ENCODE assay signal across 8 mouse cellular contexts in the genomic region with DNA sequence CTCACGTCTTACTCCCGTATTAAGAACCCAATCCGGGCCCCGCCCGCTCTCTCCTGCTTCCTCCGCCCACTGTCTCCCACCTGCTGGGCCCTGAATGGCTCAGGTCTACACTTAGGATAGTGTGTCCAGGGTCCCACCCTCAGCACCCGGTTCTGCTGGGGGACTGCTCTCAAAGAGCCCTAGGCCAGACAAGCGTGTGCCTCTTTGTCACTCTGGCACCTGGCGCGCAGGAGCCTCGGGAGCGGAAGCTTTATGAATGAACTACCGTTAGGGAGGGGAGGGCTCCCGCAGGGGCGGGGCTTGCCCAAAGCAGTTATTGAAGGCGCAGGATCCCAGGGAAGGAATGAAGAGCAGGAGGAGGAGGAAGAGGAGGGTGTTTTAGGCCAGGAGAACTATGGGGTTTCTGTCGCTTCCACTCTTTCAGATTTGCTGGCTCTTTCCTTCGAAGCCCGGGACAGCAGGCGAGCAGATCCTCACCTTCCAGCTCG. TPM values are rescaled to one million over a fixed set of nuclear protein-coding genes. Genes with fewer than 3 reads are reported as not detected.
DNase-seq lines count a peak whose midpoint lies in the region; ATAC-seq and TF ChIP-seq lines count a peak whose summit lies in the region.

No protein-coding gene starts in this region.

- TF ChIP-seq POLR2A in cortical plate, adult 2 months (IDR thresholded peaks at IDR 0.05; ENCODE audit: extremely low read depth, insufficient read depth, low read length) = peak; percentile 62
- TF ChIP-seq POLR2A in kidney, adult 2 months (IDR thresholded peaks at IDR 0.05; ENCODE audit: low read depth, low read length) = no peak
- TF ChIP-seq POLR2A in limb, embryonic 14.5 days (IDR thresholded peaks at IDR 0.05; ENCODE audit: borderline replicate concordance, extremely low read depth, insufficient read depth, insufficient read length) = no peak
- TF ChIP-seq POLR2A in spleen, adult 2 months (IDR thresholded peaks at IDR 0.05; ENCODE audit: low read depth, low read length) = no peak

- H3K9ac ChIP-seq in limb, embryonic 14.5 days (ENCODE audit: low read depth, low read length, severe bottlenecking) = peak overlapping the region; percentile 97
- H3K9ac ChIP-seq in midbrain, embryonic 15.5 days = peak overlapping the region; percentile 68

- H3K27me3 ChIP-seq in erythroblast, embryonic 14.5 days (ENCODE audit: control insufficient read depth) = peaks cover 24% of the 10 kb centered on the region
- H3K27me3 ChIP-seq in kidney, adult 2 months (replicated peaks; ENCODE audit: control insufficient read depth, insufficient read depth, low read length) = no peaks in the 10 kb centered on the region
- H3K27me3 ChIP-seq in limb, embryonic 14.5 days (ENCODE audit: control insufficient read depth, insufficient read depth, low read length) = no peaks in the 10 kb centered on the region
- H3K27me3 ChIP-seq in midbrain, embryonic 15.5 days (replicated peaks) = no peaks in the 10 kb centered on the region
- H3K27me3 ChIP-seq in spleen, adult 2 months (ENCODE audit: control insufficient read depth, insufficient read depth, low read length) = no peaks in the 10 kb centered on the region; the same call in 1 of the 2 replicates

- H3K4me1 ChIP-seq in erythroblast, embryonic 14.5 days (ENCODE audit: control insufficient read depth) = peaks cover 20% of the 10 kb centered on the region
- H3K4me1 ChIP-seq in cortical plate, adult 2 months (ENCODE audit: control insufficient read depth, insufficient read depth, low read length) = 0 out of 2 replicates have a peak, but pooled peaks cover 2% of the 10 kb centered on the region
- no peaks in the 10 kb centered on the region; the same call in 1 of the 2 replicates for H3K4me1 ChIP-seq in kidney, adult 2 months (ENCODE audit: control insufficient read depth, insufficient read depth, low read length)
- peaks cover 11% of the 10 kb centered on the region; the same call in 1 of the 2 replicates for H3K4me1 ChIP-seq in limb, embryonic 14.5 days (ENCODE audit: control insufficient read depth, insufficient read depth, low read length)
- H3K4me1 ChIP-seq in midbrain, embryonic 15.5 days = peaks cover 22% of the 10 kb centered on the region
- H3K4me1 ChIP-seq in spleen, adult 2 months (ENCODE audit: control insufficient read depth, insufficient read depth, insufficient read length) = peaks cover 5% of the 10 kb centered on the region

- no peaks in the 10 kb centered on the region for H3K9me3 ChIP-seq in erythroblast, embryonic 14.5 days (ENCODE audit: control insufficient read depth, low read length)
- no peaks in the 10 kb centered on the region for H3K9me3 ChIP-seq in limb, embryonic 14.5 days (ENCODE audit: control insufficient read depth, low read length)
- H3K9me3 ChIP-seq in midbrain, embryonic 15.5 days = no peaks in the 10 kb centered on the region

- DNase-seq in gastrocnemius, postnatal 25 days = peak; percentile 13
- DNase-seq in kidney, adult 2 months = peak; percentile 75
- peak; percentile 71 for DNase-seq in limb, embryonic 14.5 days (ENCODE audit: low spot score)
- peak in 1 of 2 experiments; percentile 57 for DNase-seq in spleen, adult 2 months (ENCODE audit: low read depth in 1 of 2, low spot score in 2 of 2)

- WGBS in kidney, adult 2 months = 1% methylated on average over 21 of the region's 21 CpGs
- 1% methylated on average over 21 of the region's 21 CpGs for WGBS in limb, embryonic 14.5 days
- WGBS in midbrain, embryonic 15.5 days = under 1% methylated on average over 21 of the region's 21 CpGs
- WGBS in spleen, adult 2 months = under 1% methylated on average over 21 of the region's 21 CpGs

- peaks cover 25% of the 10 kb centered on the region for H3K36me3 ChIP-seq in erythroblast, embryonic 14.5 days (ENCODE audit: control insufficient read depth)
- H3K36me3 ChIP-seq in kidney, adult 2 months (ENCODE audit: control insufficient read depth, insufficient read depth, low read length) = peaks cover 2% of the 10 kb centered on the region
- H3K36me3 ChIP-seq in limb, embryonic 14.5 days (ENCODE audit: control insufficient read depth, insufficient read depth, low read length) = peaks cover 42% of the 10 kb centered on the region
- H3K36me3 ChIP-seq in midbrain, embryonic 15.5 days (replicated peaks) = peaks cover 13% of the 10 kb centered on the region; the same call in 1 of the 2 replicates
- peaks cover 8% of the 10 kb centered on the region for H3K36me3 ChIP-seq in spleen, adult 2 months (ENCODE audit: control insufficient read depth, insufficient read depth, low read length)

- peak overlapping the region; percentile 71 for H3K4me3 ChIP-seq in erythroblast, embryonic 14.5 days (replicated peaks)
- H3K4me3 ChIP-seq in cortical plate, adult 2 months (ENCODE audit: insufficient read depth, low read length) = peak overlapping the region; percentile 80
- peak overlapping the region; percentile 87 for H3K4me3 ChIP-seq in kidney, adult 2 months (ENCODE audit: insufficient read depth, low read depth, low read length)
- H3K4me3 ChIP-seq in limb, embryonic 14.5 days (replicated peaks; ENCODE audit: low read length) = peak overlapping the region; percentile 93
- H3K4me3 ChIP-seq in midbrain, embryonic 15.5 days = peak overlapping the region; percentile 51
- H3K4me3 ChIP-seq in spleen, adult 2 months (ENCODE audit: extremely low read depth, insufficient read depth, insufficient read length) = peak overlapping the region; percentile 77

- H3K27ac ChIP-seq in cortical plate, adult 2 months (ENCODE audit: insufficient read depth, low read length) = no peak overlapping the region
- H3K27ac ChIP-seq in kidney, adult 2 months (ENCODE audit: insufficient read depth, low read depth, low read length) = peak overlapping the region; percentile 51
- H3K27ac ChIP-seq in limb, embryonic 14.5 days (replicated peaks; ENCODE audit: low read depth, low read length) = peak overlapping the region; percentile 94
- H3K27ac ChIP-seq in midbrain, embryonic 15.5 days = peak overlapping the region; percentile 88
- H3K27ac ChIP-seq in spleen, adult 2 months (ENCODE audit: insufficient read depth, low read length) = peak overlapping the region; percentile 44; the same call in 1 of the 2 replicates

- peak overlapping the region; percentile 82 for H3K4me2 ChIP-seq in limb, embryonic 14.5 days (replicated peaks; ENCODE audit: low read depth, low read length, severe bottlenecking)
- peak overlapping the region; percentile 83 for H3K4me2 ChIP-seq in midbrain, embryonic 15.5 days

- ATAC-seq in erythroblast, adult 5-6 weeks (replicated peaks; ENCODE audit: low FRiP score, poor library complexity, severe bottlenecking) = no peak
- ATAC-seq in limb, embryonic 14.5 days (ENCODE audit: low FRiP score, low read depth) = peak; percentile 20
- ATAC-seq in midbrain, embryonic 15.5 days (replicated peaks) = peak; percentile 75

- no peak for TF ChIP-seq CTCF in cortical plate, adult 2 months (IDR thresholded peaks at IDR 0.05; ENCODE audit: extremely low read depth, insufficient read depth, low read length)
- no peak for TF ChIP-seq CTCF in kidney, adult 2 months (conservative IDR thresholded peaks at IDR 0.05; ENCODE audit: insufficient read depth, insufficient read length, low read depth, low read length)
- no peak for TF ChIP-seq CTCF in spleen, adult 2 months (IDR thresholded peaks at IDR 0.05; ENCODE audit: extremely low read depth, insufficient read depth, insufficient read length, insufficient replicate concordance)

RNA-seq across cellular contexts. Expression of gene Zkscan17, which starts 21.2 kb away (rescaled TPM):
- 0.22 and 0.50 TPM in 2 replicates for polyA plus RNA-seq in erythroblast, embryonic 14.5 days (2012)
- 1.3 and 3.5 TPM in 2 replicates for total RNA-seq in erythroblast, adult 5-6 weeks (2015; ENCODE audit: low replicate concordance)
- total RNA-seq in erythroblast, adult 5-6 weeks (2017; ENCODE audit: low replicate concordance) = 2.2 and 2.7 TPM in 2 replicates
- polyA plus RNA-seq in cortical plate, adult 2 months (2012; rRNA removed) = 7.2 and 7.4 TPM in 2 replicates
- 10 to 100 TPM; 12.9 to 15.8 TPM for total RNA-seq in gastrocnemius, postnatal 25 days (2021)
- polyA plus RNA-seq in kidney, adult 2 months (2012; rRNA removed) = 11.0 and 12.7 TPM in 2 replicates
- polyA plus RNA-seq in limb, embryonic 14.5 days (2012; rRNA removed) = 18.1 and 19.6 TPM in 2 replicates
- 19.5 and 21.5 TPM in 2 replicates for polyA plus RNA-seq in limb, embryonic 14.5 days (2014; fragmentation: Nextera tagmentation; extraction: Ambion mirVana)
- polyA plus RNA-seq in midbrain, embryonic 15.5 days (2015; fragmentation: Nextera tagmentation; extraction: Ambion mirVana) = 15.0 and 16.3 TPM in 2 replicates
- 8.8 TPM in 2 replicates for polyA plus RNA-seq in spleen, adult 2 months (2012; rRNA removed)

RNA-seq across cellular contexts. Expression of gene Zfp867, which starts 33.1 kb away (rescaled TPM):
- polyA plus RNA-seq in erythroblast, embryonic 14.5 days (2012) = not detected in 2 replicates
- 0.77 TPM in 1 of 2 replicates, not detected in the other for total RNA-seq in erythroblast, adult 5-6 weeks (2015; ENCODE audit: low replicate concordance)
- total RNA-seq in erythroblast, adult 5-6 weeks (2017; ENCODE audit: low replicate concordance) = 0.51 TPM in 1 of 2 replicates, not detected in the other
- polyA plus RNA-seq in cortical plate, adult 2 months (2012; rRNA removed) = 2.9 and 3.8 TPM in 2 replicates
- total RNA-seq in gastrocnemius, postnatal 25 days (2021) = 1 to 10 TPM; 2.3 to 2.6 TPM
- 0.50 and 0.61 TPM in 2 replicates for polyA plus RNA-seq in kidney, adult 2 months (2012; rRNA removed)
- 4.0 and 4.8 TPM in 2 replicates for polyA plus RNA-seq in limb, embryonic 14.5 days (2012; rRNA removed)
- 10.7 and 11.7 TPM in 2 replicates for polyA plus RNA-seq in limb, embryonic 14.5 days (2014; fragmentation: Nextera tagmentation; extraction: Ambion mirVana)
- 13.8 and 15.4 TPM in 2 replicates for polyA plus RNA-seq in midbrain, embryonic 15.5 days (2015; fragmentation: Nextera tagmentation; extraction: Ambion mirVana)
- polyA plus RNA-seq in spleen, adult 2 months (2012; rRNA removed) = 0.09 and 0.25 TPM in 2 replicates

RNA-seq across cellular contexts. Expression of gene Nlrp3, which starts 36.0 kb away (rescaled TPM):
- 0.04 and 0.06 TPM in 2 replicates for polyA plus RNA-seq in erythroblast, embryonic 14.5 days (2012)
- total RNA-seq in erythroblast, adult 5-6 weeks (2015; ENCODE audit: low replicate concordance) = 5.9 TPM in 1 of 2 replicates, not detected in the other
- total RNA-seq in erythroblast, adult 5-6 weeks (2017; ENCODE audit: low replicate concordance) = 1.3 and 3.0 TPM in 2 replicates
- 0.86 and 1.3 TPM in 2 replicates for polyA plus RNA-seq in cortical plate, adult 2 months (2012; rRNA removed)
- total RNA-seq in gastrocnemius, postnatal 25 days (2021) = under 1 TPM; 0.32 to 0.33 TPM
- 0.37 and 0.42 TPM in 2 replicates for polyA plus RNA-seq in kidney, adult 2 months (2012; rRNA removed)
- polyA plus RNA-seq in limb, embryonic 14.5 days (2012; rRNA removed) = 0.57 and 0.58 TPM in 2 replicates
- 0.48 and 0.65 TPM in 2 replicates for polyA plus RNA-seq in limb, embryonic 14.5 days (2014; fragmentation: Nextera tagmentation; extraction: Ambion mirVana)
- 0.18 TPM in 1 of 2 replicates, not detected in the other for polyA plus RNA-seq in midbrain, embryonic 15.5 days (2015; fragmentation: Nextera tagmentation; extraction: Ambion mirVana)
- polyA plus RNA-seq in spleen, adult 2 months (2012; rRNA removed) = 1.9 and 2.9 TPM in 2 replicates

RNA-seq across cellular contexts. Expression of gene Snap47, which starts 54.4 kb away (rescaled TPM):
- polyA plus RNA-seq in erythroblast, embryonic 14.5 days (2012) = 0.51 and 0.58 TPM in 2 replicates
- 0.38 TPM in 1 of 2 replicates, not detected in the other for total RNA-seq in erythroblast, adult 5-6 weeks (2015; ENCODE audit: low replicate concordance)
- total RNA-seq in erythroblast, adult 5-6 weeks (2017; ENCODE audit: low replicate concordance) = 0.42 and 2.6 TPM in 2 replicates
- 467 and 482 TPM in 2 replicates for polyA plus RNA-seq in cortical plate, adult 2 months (2012; rRNA removed)
- 10 to 100 TPM; 18.2 to 23.6 TPM for total RNA-seq in gastrocnemius, postnatal 25 days (2021)
- polyA plus RNA-seq in kidney, adult 2 months (2012; rRNA removed) = 91.7 and 104 TPM in 2 replicates
- polyA plus RNA-seq in limb, embryonic 14.5 days (2012; rRNA removed) = 88.9 and 94.2 TPM in 2 replicates
- 127 and 139 TPM in 2 replicates for polyA plus RNA-seq in limb, embryonic 14.5 days (2014; fragmentation: Nextera tagmentation; extraction: Ambion mirVana)
- 539 and 549 TPM in 2 replicates for polyA plus RNA-seq in midbrain, embryonic 15.5 days (2015; fragmentation: Nextera tagmentation; extraction: Ambion mirVana)
- 10.8 and 12.2 TPM in 2 replicates for polyA plus RNA-seq in spleen, adult 2 months (2012; rRNA removed)

RNA-seq across cellular contexts. Expression of gene Jmjd4, which starts 55.5 kb away (rescaled TPM):
- polyA plus RNA-seq in erythroblast, embryonic 14.5 days (2012) = 0.17 and 0.33 TPM in 2 replicates
- total RNA-seq in erythroblast, adult 5-6 weeks (2015; ENCODE audit: low replicate concordance) = 0.38 and 2.1 TPM in 2 replicates
- total RNA-seq in erythroblast, adult 5-6 weeks (2017; ENCODE audit: low replicate concordance) = 0.70 and 1.7 TPM in 2 replicates
- 15.7 and 16.1 TPM in 2 replicates for polyA plus RNA-seq in cortical plate, adult 2 months (2012; rRNA removed)
- 1 to 10 TPM; 8.5 to 8.8 TPM for total RNA-seq in gastrocnemius, postnatal 25 days (2021)
- 6.2 and 7.2 TPM in 2 replicates for polyA plus RNA-seq in kidney, adult 2 months (2012; rRNA removed)
- 11.5 and 12.7 TPM in 2 replicates for polyA plus RNA-seq in limb, embryonic 14.5 days (2012; rRNA removed)
- 11.7 and 12.6 TPM in 2 replicates for polyA plus RNA-seq in limb, embryonic 14.5 days (2014; fragmentation: Nextera tagmentation; extraction: Ambion mirVana)
- polyA plus RNA-seq in midbrain, embryonic 15.5 days (2015; fragmentation: Nextera tagmentation; extraction: Ambion mirVana) = 19.2 and 20.5 TPM in 2 replicates
- 4.6 and 4.7 TPM in 2 replicates for polyA plus RNA-seq in spleen, adult 2 months (2012; rRNA removed)
